Mouse (Mus musculus) ES-Bruce4 (cell line): Measurements from ENCODE around the gene Mup19.
"Not testable (repeated sequence)": the region's sequence is repeated elsewhere in the genome, so short reads cannot be mapped to it uniquely, and the experiment has no call there.

Experiments used
- CTCF ChIP-seq: IDR thresholded peaks from one replicate; pipeline ENCODE4 v1.8.1; 2011; ENCODE audit warnings: low read depth, low read length
- POLR2A ChIP-seq: IDR thresholded peaks from one replicate; pipeline ENCODE4 v1.8.1; 2011; ENCODE audit warnings: low read length; ENCODE audit not compliant: insufficient read depth

DNA sequence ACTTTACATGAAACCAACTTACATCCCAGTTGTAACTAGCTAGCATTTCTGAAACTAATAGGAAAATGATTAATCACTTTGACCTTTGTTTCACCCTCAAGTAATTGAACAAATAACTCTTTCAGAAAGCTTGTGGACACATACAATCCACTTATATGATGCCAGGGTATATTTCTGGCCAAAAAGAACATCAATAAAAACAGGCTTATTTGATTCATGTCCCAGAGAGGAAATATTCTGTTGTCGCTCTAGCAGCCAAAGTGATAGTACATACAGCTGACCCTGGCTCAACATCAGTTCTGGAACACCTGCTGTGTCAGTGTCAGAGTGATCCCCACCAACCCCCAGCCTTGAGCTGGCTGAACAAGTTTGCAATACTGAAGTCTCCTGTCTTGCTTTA lies 2.2 kb upstream of the Mup19 start:
- TF ChIP-seq CTCF, POLR2A: not testable (repeated sequence)
